Mouse (Mus musculus): ENCODE data around the gene Lcmt1.
A peak's percentile ranks its signal among the peaks of the same experiment; 100 is the strongest.

Lcmt1 gene

DNA sequence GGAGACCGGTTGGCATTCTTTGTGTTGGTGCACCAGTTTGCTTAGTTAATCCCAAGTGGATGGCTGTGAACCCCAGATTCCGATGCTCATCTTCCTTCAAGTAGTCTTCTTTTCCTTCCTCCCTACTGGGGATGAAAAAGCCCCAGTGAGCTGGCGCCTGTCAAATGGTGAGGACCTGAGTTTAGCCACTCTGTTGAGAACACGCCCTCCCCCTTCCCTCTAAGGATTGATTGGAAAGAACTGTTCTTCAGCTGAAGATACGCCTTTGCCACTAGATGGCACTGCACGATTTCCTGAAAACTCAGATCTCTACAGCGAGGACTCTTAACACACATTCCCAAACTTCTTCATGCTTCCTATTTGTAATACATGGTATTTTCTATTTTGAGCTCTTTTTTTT is 29.2 kb downstream of the Lcmt1 start:
- peak; percentile 41 for DNase-seq (ENCODE audit: low read depth, low spot score)

DNA sequence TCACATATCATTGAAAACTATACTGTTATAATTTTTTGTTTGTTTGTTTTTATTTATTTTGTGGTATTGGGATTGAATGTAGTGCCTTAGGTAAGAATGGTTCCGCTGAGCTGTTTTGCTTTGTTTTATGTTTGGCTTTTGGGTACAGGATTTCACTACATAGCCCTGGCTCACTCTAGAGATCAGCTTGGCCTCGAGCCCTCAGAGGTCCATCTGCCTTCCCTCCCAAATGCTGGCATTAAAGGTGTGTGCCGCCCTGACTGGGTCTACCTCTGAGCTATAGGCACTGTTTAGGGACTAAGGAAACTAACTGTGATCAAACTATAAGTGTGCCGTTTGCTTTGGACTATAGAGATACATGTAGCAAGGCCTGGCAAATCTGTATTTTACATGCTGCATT is 29.7 kb downstream of the Lcmt1 start:
- DNase-seq (ENCODE audit: low read depth, low spot score): no peak

DNA sequence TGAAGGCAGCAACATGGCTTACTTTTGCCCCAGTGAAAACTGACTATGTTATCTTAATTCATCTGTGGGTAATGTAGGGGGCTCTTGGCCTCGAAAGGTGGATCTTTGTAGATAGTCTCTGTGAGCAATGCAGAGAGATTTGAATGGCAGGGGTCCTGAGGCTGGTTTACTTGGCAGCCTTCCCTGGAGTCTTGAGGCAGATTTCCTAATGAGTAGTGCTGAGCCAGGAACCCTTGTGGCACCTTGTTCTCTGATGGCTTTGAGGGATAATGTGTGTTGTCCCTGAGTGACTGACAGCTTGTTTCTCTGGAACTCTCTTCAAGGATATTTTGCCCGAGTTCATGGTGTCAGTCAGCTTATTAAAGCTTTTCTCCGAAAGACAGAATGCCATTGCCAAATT is 31.5 kb downstream of the Lcmt1 start:
- DNase-seq (ENCODE audit: low read depth, low spot score): no peak

GRCm38 (mm10) chr7:123404198-123404597 is 34.6 kb downstream of the Lcmt1 start:
- DNase-seq (ENCODE audit: low read depth, low spot score): no peak

GRCm38 (mm10) chr7:123405619-123406018 is 36.0 kb downstream of the Lcmt1 start:
- no peak for DNase-seq (ENCODE audit: low read depth, low spot score)

GRCm38 (mm10) chr7:123406988-123407387 is 37.4 kb downstream of the Lcmt1 start:
- DNase-seq (ENCODE audit: low read depth, low spot score): no peak

DNA sequence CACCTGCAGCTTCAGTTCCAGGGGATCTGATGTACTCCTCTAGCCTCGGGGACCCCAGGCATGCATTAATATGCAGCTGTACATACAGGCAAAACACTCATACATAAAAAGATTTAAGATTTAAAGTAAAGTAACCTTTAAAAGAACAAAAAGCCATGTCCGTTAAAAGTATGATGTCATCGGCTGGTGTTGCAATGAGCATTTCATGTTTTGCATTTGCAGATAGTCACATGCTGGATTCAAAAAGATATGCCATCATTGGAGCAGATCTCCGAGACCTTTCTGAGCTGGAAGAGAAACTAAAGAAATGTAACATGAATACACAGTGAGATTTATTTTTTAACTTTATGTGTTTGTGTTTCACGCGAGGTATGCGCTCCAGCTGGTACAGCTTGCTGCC is 40.9 kb downstream of the Lcmt1 start:
- DNase-seq (ENCODE audit: low read depth, low spot score): no peak

DNA sequence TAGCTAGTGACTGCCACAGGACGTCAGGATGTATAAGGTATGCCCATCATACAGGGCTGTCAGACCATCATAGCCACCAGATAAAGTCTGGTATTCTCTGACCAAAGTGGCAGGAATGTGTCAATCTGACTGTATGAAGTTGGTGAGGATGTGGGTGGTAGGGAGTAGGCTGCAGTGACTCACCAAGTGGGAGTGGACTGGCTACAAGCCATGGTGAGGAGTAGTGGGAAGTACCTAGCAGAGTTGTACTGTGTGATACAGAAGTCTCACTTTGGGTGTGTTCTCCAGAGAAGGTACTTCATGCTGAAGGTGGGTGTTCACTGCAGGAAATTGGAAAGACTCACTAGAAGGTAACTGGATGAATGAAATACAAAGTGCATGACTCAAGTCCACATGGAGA is 41.5 kb downstream of the Lcmt1 start:
- no peak for DNase-seq (ENCODE audit: low read depth, low spot score)

DNA sequence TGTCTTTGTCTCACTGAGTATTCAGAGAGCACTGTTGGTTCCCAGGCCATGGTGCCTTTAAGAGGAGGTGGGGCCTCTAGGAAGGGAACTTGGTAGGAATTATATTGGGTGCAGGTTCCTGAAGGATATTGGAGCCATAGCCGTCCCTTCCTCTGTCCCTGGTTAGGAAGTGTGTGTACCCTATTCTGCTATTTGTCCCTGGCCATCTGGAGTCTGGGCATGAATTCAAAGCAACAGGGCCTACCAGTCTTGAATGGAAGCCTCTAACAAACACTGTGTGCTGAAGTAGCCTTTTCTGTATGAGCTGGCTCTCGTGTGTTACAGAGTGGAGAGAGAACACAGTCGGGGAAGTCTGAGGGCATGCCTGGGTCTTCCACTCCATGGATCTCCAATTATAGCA is 42.6 kb downstream of the Lcmt1 start:
- DNase-seq (ENCODE audit: low read depth, low spot score): no peak

GRCm38 (mm10) chr7:123416803-123417202 is 47.2 kb downstream of the Lcmt1 start:
- DNase-seq (ENCODE audit: low read depth, low spot score): no peak

DNA sequence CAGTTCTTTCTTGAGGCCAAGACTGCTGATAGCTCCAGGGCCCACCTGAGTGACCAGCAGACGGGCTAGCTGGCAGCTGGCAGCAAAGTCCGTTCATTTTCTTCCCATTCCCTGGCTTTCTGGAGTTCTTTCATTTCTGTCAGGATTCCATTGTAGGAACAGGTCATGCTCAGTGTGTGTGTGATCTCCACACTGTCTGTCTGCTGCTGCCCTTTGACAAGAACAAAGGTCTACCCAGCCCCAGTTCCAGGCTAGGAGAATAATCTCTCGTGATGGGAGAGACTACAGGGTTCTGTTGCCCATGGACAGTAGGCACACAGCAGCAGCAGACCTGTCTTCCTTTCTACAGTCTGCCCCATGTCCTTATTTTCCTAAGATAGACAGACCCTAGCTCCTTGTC is 48.1 kb downstream of the Lcmt1 start:
- no peak for DNase-seq (ENCODE audit: low read depth, low spot score)

GRCm38 (mm10) chr7:123419984-123420383 is 50.4 kb downstream of the Lcmt1 start:
- no peak for DNase-seq (ENCODE audit: low read depth, low spot score)

DNA sequence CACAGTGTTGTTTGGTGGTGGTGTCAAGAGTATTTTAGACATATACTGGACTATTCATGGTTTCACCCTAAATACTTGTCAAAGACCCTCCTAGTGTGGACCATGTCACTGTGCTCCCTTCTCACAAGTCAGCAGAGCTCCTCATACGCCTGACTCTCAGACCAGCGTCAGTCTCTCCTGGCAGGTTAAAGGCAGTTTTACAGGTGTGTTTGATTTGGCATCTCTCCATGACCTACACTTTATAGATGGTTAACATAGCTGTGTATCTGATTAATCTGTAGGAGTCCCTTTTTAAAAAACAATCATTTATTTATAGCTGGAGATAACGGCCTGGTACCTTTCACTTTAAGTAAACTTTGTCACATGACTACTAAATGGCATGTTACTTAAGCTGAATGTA is 52.4 kb downstream of the Lcmt1 start:
- DNase-seq (ENCODE audit: low read depth, low spot score): no peak

GRCm38 (mm10) chr7:123424281-123424680 is 54.7 kb downstream of the Lcmt1 start:
- no peak for DNase-seq (ENCODE audit: low read depth, low spot score)

- no peak for DNase-seq (ENCODE audit: low read depth, low spot score)
Observed at GRCm38 (mm10) chr7:123425134-123425757, 55.7 kb downstream of the Lcmt1 start.

DNA sequence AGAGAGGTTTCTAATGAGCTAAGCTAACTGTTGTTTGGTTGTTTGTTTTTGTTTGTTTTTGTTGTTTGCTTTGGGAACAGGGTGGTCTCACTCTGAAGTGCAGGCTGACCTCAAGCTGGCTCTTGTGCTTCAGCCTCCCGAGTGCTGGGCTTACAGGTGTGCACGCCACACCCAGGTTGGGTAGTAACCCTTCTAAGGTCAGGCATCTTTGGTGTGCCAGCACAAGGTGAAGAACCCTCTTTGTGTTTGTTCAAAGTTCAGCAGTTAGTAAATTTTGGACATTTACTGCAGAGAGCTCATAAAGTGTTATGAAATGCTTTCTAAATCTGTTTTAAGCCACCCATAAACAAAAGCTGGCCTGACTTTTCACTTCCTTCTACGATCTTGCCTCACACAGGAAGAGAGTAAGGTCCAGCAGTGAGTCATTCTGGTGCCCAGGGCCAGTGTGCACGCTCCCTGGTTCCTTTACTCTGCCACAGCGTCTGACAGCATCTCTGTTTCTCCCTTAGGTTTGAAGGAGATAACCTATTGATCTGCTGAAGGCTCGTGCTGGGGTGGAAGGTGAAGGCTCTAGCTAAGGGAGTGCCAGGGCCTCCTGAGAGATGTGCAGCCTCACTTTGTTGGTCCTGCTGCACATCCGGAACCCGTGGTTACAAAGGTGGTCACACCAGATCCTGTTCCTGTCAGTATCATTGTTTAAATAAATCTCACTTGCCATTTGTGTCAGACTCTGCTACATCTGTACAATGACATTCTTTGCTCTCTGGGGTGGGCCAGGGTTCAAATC is 60.2 kb downstream of the Lcmt1 start:
- no peak for DNase-seq (ENCODE audit: low read depth, low spot score)

DNA sequence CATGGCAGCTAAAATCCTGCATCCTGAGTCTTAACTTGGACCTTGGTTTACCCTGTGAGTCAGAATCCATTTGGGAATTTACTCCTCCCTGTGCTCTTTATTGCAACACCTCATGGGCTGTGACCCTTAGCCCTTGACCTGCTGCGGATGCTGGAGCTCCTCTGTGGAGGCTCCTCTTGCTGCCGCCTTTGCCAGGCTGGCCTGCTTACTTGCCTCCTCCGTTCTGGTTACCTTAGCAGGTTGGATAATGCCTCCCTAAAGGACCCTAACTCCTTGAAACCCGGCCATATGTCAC is 60.8 kb downstream of the Lcmt1 start:
- no peak for DNase-seq (ENCODE audit: low read depth, low spot score)

- no peak for DNase-seq (ENCODE audit: low read depth, low spot score)
Observed at GRCm38 (mm10) chr7:123431206-123431605, 61.6 kb downstream of the Lcmt1 start.

DNA sequence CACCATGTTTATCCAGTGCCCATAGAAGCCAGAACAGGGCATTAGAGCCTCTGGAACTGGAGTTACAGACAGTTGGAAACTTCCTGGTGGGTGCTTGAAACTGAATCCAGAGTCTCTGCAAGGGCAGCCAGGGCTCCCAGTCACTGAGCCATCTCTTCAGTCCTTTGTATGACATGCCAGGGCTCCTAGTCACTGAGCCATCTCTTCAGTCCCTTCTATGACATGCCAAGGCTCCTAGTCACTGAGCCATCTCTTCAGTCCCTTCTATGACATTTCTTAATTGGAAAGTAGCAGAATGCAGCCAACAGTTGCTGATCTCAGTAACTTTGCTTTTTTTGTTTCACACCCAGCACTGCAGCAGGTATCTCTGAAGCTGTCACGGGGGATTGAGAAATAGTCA is 72.5 kb downstream of the Lcmt1 start:
- DNase-seq (ENCODE audit: low read depth, low spot score): no peak

DNA sequence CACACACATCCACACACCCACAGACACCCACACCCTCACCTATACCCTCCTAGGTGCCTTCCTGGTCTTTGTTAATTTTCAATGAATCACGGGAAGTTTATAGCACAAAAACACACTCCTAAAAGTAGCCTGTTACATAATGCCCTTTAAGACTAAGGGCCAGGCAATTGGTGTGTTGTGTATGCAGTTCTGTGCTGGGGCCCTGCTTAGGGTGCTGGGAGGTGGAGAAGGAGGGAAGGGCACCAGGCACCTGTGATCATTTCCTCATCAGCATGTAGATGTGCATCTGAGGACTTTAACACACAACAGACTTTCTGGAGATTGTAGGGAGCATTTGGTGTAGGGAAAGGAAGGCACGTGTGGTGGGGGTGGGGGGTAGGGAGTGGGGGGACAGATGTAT is 79.2 kb downstream of the Lcmt1 start:
- no peak for DNase-seq (ENCODE audit: low read depth, low spot score)

DNA sequence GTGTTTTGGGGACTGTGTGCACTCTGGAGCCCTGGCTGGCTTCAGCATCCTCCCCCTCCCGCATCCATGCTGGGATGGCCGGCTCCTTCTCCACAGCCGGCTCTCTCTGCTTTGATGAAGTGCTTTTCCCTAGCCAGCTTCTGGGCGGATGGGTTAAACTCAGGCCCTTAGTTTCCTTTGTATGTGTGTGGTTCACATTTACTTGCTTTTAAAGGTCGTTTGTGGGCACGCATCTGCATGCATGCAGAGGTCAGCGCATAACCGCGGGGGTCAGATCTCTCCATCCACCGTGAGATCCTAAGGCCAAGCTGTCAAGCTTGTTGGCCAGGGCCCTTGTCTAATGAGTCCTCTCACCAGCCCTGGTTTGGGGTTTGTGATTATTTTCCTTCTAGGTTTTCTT is 80.1 kb downstream of the Lcmt1 start:
- DNase-seq (ENCODE audit: low read depth, low spot score): no peak

DNA sequence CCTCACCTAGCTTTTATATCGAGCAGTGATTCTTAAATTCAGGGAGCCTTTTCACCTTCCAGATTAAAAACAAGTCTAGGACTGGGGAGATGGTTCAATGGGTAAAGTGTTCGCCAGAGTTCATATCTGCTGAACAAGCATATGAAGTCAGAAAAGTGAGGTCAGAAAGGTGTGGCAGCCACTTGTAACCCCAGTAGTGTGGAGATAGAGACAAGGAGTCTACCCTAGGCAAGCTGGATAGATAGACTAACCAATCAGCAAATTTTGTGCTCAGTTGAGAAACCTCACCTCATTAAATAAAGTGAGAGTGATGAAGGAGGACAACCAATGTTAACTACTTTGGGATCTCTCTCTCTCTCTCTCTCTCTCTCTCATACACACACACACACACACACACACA is 80.9 kb downstream of the Lcmt1 start:
- no peak for DNase-seq (ENCODE audit: low read depth, low spot score)

DNA sequence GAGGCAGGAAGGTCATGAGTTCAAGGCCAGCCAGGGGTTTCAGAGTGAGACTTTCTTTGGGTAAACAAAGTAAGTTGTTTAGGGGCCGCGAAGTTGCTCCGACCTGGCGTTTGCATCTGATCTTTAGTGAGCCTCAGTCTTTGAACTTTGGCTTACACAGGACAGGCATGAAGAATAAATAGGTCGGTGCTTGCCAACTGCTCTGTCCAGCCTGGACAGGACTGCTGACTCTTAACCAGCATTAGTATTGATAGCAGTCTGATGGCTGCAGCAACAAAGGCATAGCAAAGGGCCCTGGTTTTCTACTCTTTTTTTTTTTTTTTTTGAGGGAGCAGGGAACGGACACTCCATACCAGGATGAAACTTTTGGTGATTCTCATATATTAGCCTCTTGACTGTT is 83.0 kb downstream of the Lcmt1 start:
- DNase-seq (ENCODE audit: low read depth, low spot score): no peak

DNA sequence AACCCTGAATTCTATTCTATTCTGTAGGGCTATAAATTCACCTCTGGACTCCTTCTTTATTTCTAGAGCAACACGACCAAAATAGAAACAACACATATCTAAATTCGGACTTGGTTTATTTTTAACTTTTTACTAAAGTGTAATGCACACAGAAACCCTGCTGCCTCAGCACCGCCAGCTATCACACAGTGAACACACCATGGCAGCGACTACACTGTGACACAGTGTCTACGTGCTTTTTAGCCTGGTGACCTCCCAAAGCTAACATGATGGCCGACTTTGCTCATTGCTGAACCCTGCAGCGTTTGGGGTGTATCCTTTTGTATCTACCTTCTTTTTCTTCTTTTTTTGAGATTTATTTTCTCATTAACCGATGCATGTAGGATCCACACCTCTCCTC is 83.5 kb downstream of the Lcmt1 start:
- no peak for DNase-seq (ENCODE audit: low read depth, low spot score)

Data from retina, postnatal 7 days (tissue).